Mouse (Mus musculus) embryonic facial prominence, embryonic 15.5 days (tissue): ENCODE results near the gene Bcl2l15. TPM values are rescaled to one million over a fixed set of nuclear protein-coding genes. Genes with fewer than 3 reads are reported as not detected.
"Not testable (repeated sequence)": the region's sequence is repeated elsewhere in the genome, so short reads cannot be mapped to it uniquely, and the experiment has no call there.

ENCODE experiments used
- ATAC-seq: fragments of 200-750 bp; cut with Nextera tagmentation; 2 replicates; pipeline ENCODE4 v1.8.0; 2017; ENCODE audit warnings: low read depth, moderate TSS enrichment; ENCODE audit not compliant: insufficient number of reproducible peaks, low FRiP score, low TSS enrichment
- H3K27ac ChIP-seq: fragments of 300-500 bp; sonication (generic); replicated peaks from 2 replicates; pipeline ENCODE4 v1.5.1; 2015; ENCODE audit warnings: mild to moderate bottlenecking, inconsistent platforms
- H3K27me3 ChIP-seq: fragments of 300-500 bp; sonication (generic); 2 replicates; pipeline ENCODE4 v1.6.1; 2015; ENCODE audit warnings: inconsistent platforms
- H3K36me3 ChIP-seq: fragments of 300-500 bp; sonication (generic); 2 replicates; pipeline ENCODE4 v1.6.1; 2015; ENCODE audit warnings: mild to moderate bottlenecking, inconsistent platforms
- H3K4me1 ChIP-seq: fragments of 300-500 bp; sonication (generic); 2 replicates; pipeline ENCODE4 v1.6.1; 2015; ENCODE audit warnings: inconsistent platforms
- H3K4me2 ChIP-seq: fragments of 300-500 bp; sonication (generic); replicated peaks from 2 replicates; pipeline ENCODE4 v1.6.1; 2015; ENCODE audit warnings: mild to moderate bottlenecking, inconsistent platforms
- H3K4me3 ChIP-seq: fragments of 300-500 bp; sonication (generic); replicated peaks from 2 replicates; pipeline ENCODE4 v1.5.1; 2015; ENCODE audit warnings: mild to moderate bottlenecking, inconsistent platforms
- H3K9ac ChIP-seq: fragments of 300-500 bp; sonication (generic); 2 replicates; pipeline ENCODE4 v1.6.1; 2015; ENCODE audit warnings: inconsistent platforms
- H3K9me3 ChIP-seq: fragments of 300-500 bp; sonication (generic); replicated peaks from 2 replicates; pipeline ENCODE4 v1.6.1; 2016; ENCODE audit warnings: inconsistent platforms
- WGBS: fragments of 180-500 bp; shearing (Covaris S2); methylation state at CpG from one replicate; pipeline ENCODE4 v1.1.7; 2015; 5-methylcytosine and 5-hydroxymethylcytosine counted together
- polyA plus RNA-seq: library from polyadenylated mRNA; unstranded; fragments of >200 nt; fragmentation: Nextera tagmentation; extraction: Ambion mirVana; gene quantifications from 2 replicates; pipeline ENCODE4 v1.2.1, GENCODE M21; 2015

Gene Bcl2l15
- 0.18 TPM in 1 of 2 replicates, not detected in the other for polyA plus RNA-seq

DNA sequence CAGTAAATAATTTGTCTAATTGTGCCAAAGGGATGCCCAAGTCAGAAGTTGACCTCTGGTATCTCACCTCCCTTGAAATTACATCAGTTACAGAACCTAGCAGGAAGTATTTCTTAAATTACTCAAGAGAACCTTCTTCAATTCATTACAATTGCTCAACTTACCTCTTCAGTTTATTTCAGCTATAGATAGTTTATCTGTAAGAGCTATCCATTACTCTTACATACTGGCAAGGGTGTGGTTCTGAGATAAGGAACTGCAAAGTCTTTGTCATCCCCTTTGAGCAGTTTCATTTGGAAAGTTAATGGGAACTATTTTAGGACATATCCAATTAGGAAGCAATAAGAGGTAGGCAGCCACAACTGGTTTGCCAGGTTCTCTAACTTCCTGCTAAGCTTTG lies at the start of gene Bcl2l15:
Gene Bcl2l15 (plus strand): TSS at position 176 of the 400 bp plus-strand sequence.
- no peaks in the 10 kb centered on the region for H3K4me1 ChIP-seq
- H3K4me2 ChIP-seq, result no peak within 1 kb of the TSS
- no peaks in the 10 kb centered on the region for H3K27me3 ChIP-seq
- no peaks in the 10 kb centered on the region for H3K36me3 ChIP-seq
- H3K9me3 ChIP-seq, result no peaks in the 10 kb centered on the region
- no peak within 1 kb of the TSS for H3K4me3 ChIP-seq
- ATAC-seq, result no peak
- H3K9ac ChIP-seq, result no peak within 1 kb of the TSS
- H3K27ac ChIP-seq, result no peak within 1 kb of the TSS

DNA sequence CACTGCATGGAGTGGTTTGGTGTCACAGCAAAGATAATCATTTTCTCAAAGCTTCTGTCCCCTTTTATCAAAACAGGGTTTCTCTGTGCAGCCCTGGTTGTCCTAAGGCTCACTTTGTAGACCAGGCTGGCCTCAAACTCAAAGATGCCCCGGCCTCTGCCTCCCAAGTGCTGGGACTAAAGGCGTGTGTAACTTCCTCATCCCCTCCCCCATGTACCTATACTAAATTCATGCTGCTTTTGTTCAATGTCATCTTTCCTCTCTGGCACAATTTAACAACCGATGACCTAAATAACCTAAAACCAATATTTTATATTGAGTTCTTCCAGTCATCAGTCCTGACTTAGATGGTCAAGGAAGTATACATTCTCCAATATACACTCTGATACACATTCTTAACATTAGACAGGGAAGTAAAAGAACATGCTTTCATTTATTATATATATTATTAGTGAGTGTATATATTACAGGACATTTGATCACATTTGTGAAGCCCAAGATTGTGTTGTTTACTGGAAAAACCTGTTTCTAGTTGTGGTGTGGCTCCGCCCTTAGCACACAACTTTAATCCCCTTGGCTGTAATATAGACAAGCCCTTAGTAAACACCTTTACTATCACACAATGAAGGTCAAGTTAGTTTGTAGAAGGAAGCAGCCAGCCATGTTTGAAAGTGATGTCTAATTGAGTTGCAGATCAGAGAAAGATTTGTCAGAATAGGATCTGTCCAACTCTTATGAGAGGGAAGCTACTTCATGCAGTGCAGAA lies 49.4 kb upstream of the Bcl2l15 start:
- Histone ChIP-seq H3K4me1 (peaks cover 4% of the 10 kb centered on the region; the same call in 1 of the 2 replicates), H3K36me3 (peaks cover under 1% of the 10 kb centered on the region; the same call in 1 of the 2 replicates), H3K4me3 (no peak overlapping the region), H3K9ac (no peak overlapping the region), H3K27me3 (no peaks in the 10 kb centered on the region), H3K4me2 (no peak overlapping the region), H3K27ac (no peak overlapping the region), H3K9me3 (no peaks in the 10 kb centered on the region)
- WGBS, result 79% methylated on average over 4 of the region's 4 CpGs
- no peak for ATAC-seq

DNA sequence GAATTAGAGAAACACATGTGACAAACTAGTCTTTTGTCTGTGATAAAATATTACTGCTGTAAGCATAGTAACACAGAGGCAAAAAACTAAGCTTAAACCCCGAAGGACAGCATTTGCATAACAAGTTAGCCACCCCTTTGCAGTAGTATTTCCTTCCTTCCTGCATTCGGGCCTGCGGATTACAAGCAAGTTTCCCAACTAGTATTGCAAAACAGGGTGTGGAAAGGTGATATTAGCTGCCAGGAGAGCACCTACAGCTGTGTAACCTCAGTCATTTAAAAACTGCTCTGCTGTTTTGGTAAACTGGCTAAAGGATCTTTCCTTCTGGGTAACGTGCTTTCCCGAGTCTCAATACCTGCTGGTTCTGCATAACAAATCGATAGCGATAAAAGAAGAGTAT lies 45.2 kb upstream of the Bcl2l15 start:
- H3K9me3 ChIP-seq, result no peaks in the 10 kb centered on the region
- peaks cover 22% of the 10 kb centered on the region for H3K4me1 ChIP-seq
- no peak overlapping the region for H3K4me3 ChIP-seq
- no peak overlapping the region for H3K27ac ChIP-seq
- H3K27me3 ChIP-seq, result no peaks in the 10 kb centered on the region
- H3K9ac ChIP-seq, result no peak overlapping the region
- ATAC-seq, result no peak
- H3K4me2 ChIP-seq, result 0 out of 2 replicates have a peak overlapping the region, but pooled peaks have one; percentile 6
- H3K36me3 ChIP-seq, result no peaks in the 10 kb centered on the region
- WGBS, result 54% methylated on average over 7 of the region's 7 CpGs

DNA sequence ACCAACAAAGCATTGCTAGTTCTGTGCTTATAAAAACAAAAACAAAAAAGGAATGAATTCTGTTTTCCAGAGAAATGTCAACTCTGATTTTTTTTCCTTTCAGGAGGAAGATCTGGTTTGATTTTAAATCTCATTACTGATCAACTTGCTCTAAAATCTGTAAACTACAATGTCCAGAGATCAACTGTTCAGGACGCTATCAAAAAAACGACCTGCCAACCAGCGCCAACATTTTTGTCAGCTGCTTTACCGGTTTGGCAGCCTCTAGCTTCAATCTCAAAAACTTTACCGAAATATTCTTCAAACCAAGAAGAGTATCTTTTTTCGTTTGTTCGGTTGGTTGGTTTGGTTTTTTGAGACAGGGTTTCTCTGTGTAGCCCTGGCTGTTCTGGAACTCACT lies 43.3 kb upstream of the Bcl2l15 start:
- no peaks in the 10 kb centered on the region for H3K36me3 ChIP-seq
- H3K4me3 ChIP-seq, result peak overlapping the region; percentile 90; the same call in 1 of the 2 replicates
- peaks cover 22% of the 10 kb centered on the region for H3K4me1 ChIP-seq
- H3K27me3 ChIP-seq, result no peaks in the 10 kb centered on the region
- H3K4me2 ChIP-seq, result peak overlapping the region; percentile 66; the same call in 1 of the 2 replicates
- no peaks in the 10 kb centered on the region for H3K9me3 ChIP-seq
- no peak for ATAC-seq
- no peak overlapping the region; the same call in 1 of the 2 replicates for H3K27ac ChIP-seq
- H3K9ac ChIP-seq, result no peak overlapping the region
- WGBS, result 64% methylated on average over 7 of the region's 7 CpGs

DNA sequence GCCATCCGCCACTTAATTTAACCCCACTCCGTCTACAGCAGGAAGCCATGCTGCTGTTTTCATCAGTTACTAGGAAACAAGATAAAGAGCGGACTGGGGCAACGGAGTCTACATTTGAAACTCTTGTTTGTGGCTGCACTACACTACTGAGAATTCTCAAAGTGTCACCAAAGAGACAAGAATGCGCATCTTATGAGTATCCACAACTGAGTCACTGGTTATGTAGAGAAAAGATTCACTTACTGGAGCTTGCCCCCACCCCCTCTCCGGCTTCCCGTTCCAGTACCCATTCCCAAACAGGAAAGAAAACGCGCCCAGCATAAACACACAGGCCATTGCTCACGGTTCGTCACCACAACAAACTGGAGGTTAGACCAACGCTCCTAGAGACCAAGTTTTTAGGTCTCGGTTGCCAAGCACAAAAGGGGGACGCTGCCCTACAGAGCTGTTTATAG lies 42.5 kb upstream of the Bcl2l15 start:
- H3K4me1 ChIP-seq, result peaks cover 22% of the 10 kb centered on the region
- no peaks in the 10 kb centered on the region for H3K27me3 ChIP-seq
- H3K9ac ChIP-seq, result peak overlapping the region; percentile 75
- no peaks in the 10 kb centered on the region for H3K36me3 ChIP-seq
- peak overlapping the region; percentile 66 for H3K4me2 ChIP-seq
- H3K27ac ChIP-seq, result peak overlapping the region; percentile 87
- 2% methylated on average over 14 of the region's 14 CpGs for WGBS
- H3K9me3 ChIP-seq, result no peaks in the 10 kb centered on the region
- peak overlapping the region; percentile 90 for H3K4me3 ChIP-seq
- no peak for ATAC-seq

DNA sequence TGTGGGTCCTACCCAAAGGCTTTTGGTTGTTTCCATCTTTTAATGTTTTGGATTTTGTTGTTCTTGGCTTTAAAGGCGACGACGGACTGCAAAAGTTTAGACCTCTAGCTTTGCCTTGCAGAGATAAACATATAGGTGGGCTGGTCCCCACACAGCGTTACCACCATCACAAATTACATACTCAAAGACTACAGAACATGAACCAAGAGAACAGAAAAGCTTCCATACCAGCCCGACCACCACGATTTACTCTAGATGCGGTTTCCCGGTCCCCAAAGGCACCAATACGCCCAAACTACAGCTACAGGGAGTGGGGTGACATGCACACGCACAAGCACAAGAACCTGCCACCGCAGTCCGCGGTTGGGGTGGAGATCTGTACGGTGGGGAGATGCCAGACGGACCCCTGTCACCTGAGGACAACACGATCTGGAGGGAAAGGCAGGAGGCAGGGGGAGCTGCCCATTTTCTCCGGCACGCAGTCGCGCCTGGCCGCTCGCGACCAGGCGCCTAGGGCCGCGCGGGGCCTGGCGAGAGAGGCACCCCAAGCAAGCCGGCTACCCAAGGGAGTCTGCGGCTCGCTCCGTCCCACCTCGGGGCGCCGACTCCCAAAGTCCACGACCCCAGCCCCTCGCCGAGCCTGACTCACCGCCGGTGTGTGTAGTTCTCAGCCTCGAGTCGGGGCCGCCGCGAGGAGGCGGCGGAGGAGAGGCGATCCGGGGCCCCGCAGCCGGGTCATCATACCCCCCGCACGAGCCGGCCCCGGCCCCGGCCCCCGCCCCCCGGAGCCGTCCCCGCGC lies 41.9 kb upstream of the Bcl2l15 start:
- Histone ChIP-seq H3K9me3 (no peaks in the 10 kb centered on the region), H3K27ac (peak overlapping the region; percentile 87), H3K36me3 (no peaks in the 10 kb centered on the region), H3K4me3 (peak overlapping the region; percentile 90), H3K27me3 (no peaks in the 10 kb centered on the region), H3K4me1 (peaks cover 22% of the 10 kb centered on the region), H3K9ac (peak overlapping the region; percentile 75), H3K4me2 (peak overlapping the region; percentile 66)
- under 1% methylated on average over 49 of the region's 61 CpGs for WGBS
- peak; percentile 77 for ATAC-seq

DNA sequence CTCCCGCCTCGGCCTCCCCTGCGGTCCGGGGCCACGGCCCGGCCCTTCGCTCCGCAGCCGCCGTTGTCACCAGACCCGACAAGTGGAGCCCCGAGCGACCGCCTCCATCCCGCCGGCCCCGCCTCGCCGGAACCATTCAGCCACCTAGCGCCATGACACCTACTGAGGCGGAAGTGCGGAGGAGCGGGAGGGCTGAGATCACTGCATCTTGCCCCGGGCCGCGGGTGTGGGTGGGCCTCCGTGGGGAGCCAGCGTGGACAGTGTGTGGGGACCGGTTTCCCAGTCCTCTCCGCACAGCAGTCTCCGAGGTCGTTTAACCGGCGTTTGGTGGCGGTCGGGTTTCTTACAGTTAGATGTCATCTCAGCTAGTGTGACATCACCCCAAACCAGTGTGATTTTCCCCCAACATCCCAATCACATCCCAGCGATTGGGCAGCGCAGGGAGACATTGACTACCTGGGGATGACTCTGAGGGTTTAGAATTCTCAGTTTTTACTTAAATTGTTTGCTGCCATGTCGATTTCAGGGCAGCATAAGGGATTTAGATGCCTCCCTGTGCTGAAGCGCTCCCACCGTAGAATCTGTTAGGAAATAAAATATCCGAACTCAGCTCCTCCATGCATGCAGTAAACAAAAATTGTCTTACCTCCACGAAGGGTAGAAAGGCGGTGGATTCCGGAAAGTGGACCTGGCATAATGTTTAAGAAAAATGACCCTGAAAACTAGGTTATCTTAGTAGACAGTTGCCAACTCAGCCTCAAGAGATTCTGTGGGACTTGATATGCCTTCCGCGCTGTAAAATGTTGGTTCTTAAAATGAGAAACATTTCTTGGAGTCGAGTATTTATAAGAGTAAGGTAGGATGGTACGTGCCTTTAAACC lies 40.9 kb upstream of the Bcl2l15 start, which contains the start of gene Hipk1:
Gene Hipk1 (minus strand): TSS at position 334 of the 881 bp plus-strand sequence.
- ATAC-seq, result peak; percentile 96

DNA sequence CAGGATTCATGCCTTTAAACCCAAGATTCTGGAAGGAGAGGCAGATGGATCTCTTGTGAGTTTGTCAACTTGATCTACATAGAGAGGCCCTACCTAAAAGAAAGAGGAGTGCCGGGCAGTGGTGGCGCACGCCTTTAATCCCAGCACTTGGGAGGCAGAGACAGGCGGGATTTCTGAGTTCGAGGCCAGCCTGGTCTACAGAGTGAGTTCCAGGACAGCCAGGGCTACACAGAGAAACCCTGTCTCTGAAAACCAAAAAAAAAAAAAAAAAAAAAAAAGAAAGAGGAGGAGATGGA lies 40.3 kb upstream of the Bcl2l15 start:
- H3K36me3 ChIP-seq, H3K27me3 ChIP-seq, H3K9me3 ChIP-seq, H3K27ac ChIP-seq, H3K9ac ChIP-seq, ATAC-seq: not testable (repeated sequence)
- Histone ChIP-seq H3K4me1 (peaks cover 22% of the 10 kb centered on the region), H3K4me2 (peak overlapping the region; percentile 66; the same call in 1 of the 2 replicates), H3K4me3 (peak overlapping the region; percentile 90; the same call in 1 of the 2 replicates)
- 80% methylated on average over 5 of the region's 5 CpGs for WGBS

More for the DNA sequence above, 40.9 kb upstream of the Bcl2l15 start, which contains the start of gene Hipk1:
- Histone ChIP-seq H3K27ac (peak within 1 kb of the TSS; percentile 87), H3K4me3 (peak within 1 kb of the TSS; percentile 90), H3K27me3 (no peaks in the 10 kb centered on the region), H3K4me1 (peaks cover 22% of the 10 kb centered on the region), H3K9me3 (no peaks in the 10 kb centered on the region), H3K4me2 (peak within 1 kb of the TSS; percentile 66), H3K9ac (peak within 1 kb of the TSS; percentile 75), H3K36me3 (no peaks in the 10 kb centered on the region)
- WGBS, result 9% methylated on average over 47 of the region's 49 CpGs

DNA sequence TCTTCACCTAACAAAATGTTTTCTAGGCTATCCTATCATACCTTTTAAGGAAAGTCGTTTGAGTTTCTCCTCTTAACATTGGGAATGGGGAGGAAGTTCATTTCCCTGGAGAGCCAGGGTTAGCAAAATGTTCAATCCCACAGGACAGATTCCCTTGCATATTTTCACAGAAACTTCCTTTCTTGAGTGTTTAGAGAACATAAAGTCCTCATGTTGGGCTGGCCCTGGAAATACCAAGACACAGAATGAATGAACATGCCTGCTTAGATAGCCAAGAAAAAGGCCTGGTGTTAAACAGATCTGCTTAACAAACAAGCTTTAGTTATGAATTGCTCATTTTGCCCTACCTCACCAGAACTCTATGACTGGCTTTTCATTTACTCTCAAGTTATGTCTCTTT lies 39.8 kb upstream of the Bcl2l15 start:
- no peak overlapping the region for H3K4me2 ChIP-seq
- no peaks in the 10 kb centered on the region for H3K27me3 ChIP-seq
- no peak overlapping the region for H3K27ac ChIP-seq
- H3K4me1 ChIP-seq, result peaks cover 18% of the 10 kb centered on the region
- H3K4me3 ChIP-seq, result no peak overlapping the region
- no peaks in the 10 kb centered on the region for H3K36me3 ChIP-seq
- H3K9ac ChIP-seq, result no peak overlapping the region
- ATAC-seq, result no peak
- H3K9me3 ChIP-seq, result no peaks in the 10 kb centered on the region
- WGBS, result 69% methylated on average over 1 of the region's 1 CpGs

DNA sequence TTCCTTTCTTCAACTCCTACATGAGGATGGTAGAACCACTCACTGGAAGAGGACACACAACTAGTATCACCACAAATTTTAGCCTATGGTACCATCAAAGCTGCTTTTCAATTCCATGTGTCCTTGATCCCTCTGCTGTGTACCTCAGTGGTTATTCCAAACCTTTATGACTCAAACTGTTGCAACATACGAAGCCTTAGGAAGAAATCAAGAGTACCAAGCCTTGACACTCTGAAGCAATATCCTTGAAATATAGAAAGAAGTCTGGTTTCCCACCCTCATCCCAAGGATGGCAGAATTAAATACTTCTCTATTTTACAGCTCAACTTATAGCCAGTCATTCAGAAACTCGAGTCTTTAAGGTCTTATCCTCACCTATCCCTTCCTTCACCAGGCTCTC lies 36.0 kb upstream of the Bcl2l15 start:
- WGBS, result 64% methylated on average over 2 of the region's 2 CpGs
- Histone ChIP-seq H3K9ac (no peak overlapping the region), H3K4me1 (no peaks in the 10 kb centered on the region), H3K4me3 (no peak overlapping the region), H3K36me3 (no peaks in the 10 kb centered on the region), H3K4me2 (no peak overlapping the region), H3K9me3 (no peaks in the 10 kb centered on the region), H3K27me3 (no peaks in the 10 kb centered on the region), H3K27ac (no peak overlapping the region)
- ATAC-seq, result no peak
